Mouse (Mus musculus) CH12.LX (cell line): Measurements from ENCODE around the gene Dkk2. TPM values are rescaled to one million over a fixed set of nuclear protein-coding genes. Genes with fewer than 3 reads are reported as not detected.

Experiments used
- DNase-seq: peaks from one replicate; pipeline ENCODE4 v3.0.0-alpha.2; 2013; ENCODE audit errors: extremely low read depth
- H3K27ac ChIP-seq: 2 replicates; pipeline ENCODE4 v1.5.1; 2012; ENCODE audit warnings: low read depth, mild to moderate bottlenecking, control low read depth, moderate library complexity; ENCODE audit not compliant: insufficient read depth
- H3K27me3 ChIP-seq: replicated peaks from 2 replicates; pipeline ENCODE3; 2012; ENCODE audit warnings: inconsistent platforms
- H3K36me3 ChIP-seq, 2 experiments: replicated peaks in 1 of 2; 2 replicates each; pipeline versions ENCODE3 to v1.6.1; 2012; ENCODE audit warnings: inconsistent platforms in 1 of 2, low read length in 1 of 2, mild to moderate bottlenecking in 1 of 2, mixed read lengths in 1 of 2, moderate library complexity in 1 of 2; ENCODE audit not compliant: control insufficient read depth in 1 of 2, insufficient read depth in 1 of 2
- H3K4me1 ChIP-seq, 2 experiments: 2 replicates each; pipeline ENCODE4 v1.6.1; 2012; ENCODE audit warnings: inconsistent platforms in 1 of 2, moderate library complexity in 1 of 2; ENCODE audit not compliant: insufficient read depth in 2 of 2, control insufficient read depth in 1 of 2
- H3K4me2 ChIP-seq: 2 replicates; pipeline ENCODE4 v1.6.1; 2012; ENCODE audit warnings: low read depth, mild to moderate bottlenecking, control low read depth; ENCODE audit not compliant: poor library complexity, insufficient read depth, severe bottlenecking
- H3K4me3 ChIP-seq, 3 experiments: fragments of 150-350 bp in 1 of 3; sonication (generic) in 1 of 3; replicated peaks in 1 of 3; 2 replicates each; pipeline versions ENCODE3 to v1.5.1; 2011 to 2012; ENCODE audit warnings: low read depth in 2 of 3, low read length in 2 of 3, mild to moderate bottlenecking in 2 of 3, moderate library complexity in 2 of 3, control low read depth in 1 of 3, improper control_type of control experiment in 1 of 3, inconsistent platforms in 1 of 3, mixed read lengths in 1 of 3; ENCODE audit not compliant: poor library complexity in 1 of 3
- H3K79me2 ChIP-seq: replicated peaks from 2 replicates; pipeline ENCODE4 v1.6.1; 2012; ENCODE audit warnings: mild to moderate bottlenecking, moderate library complexity; ENCODE audit not compliant: control insufficient read depth, poor library complexity, insufficient read depth, severe bottlenecking; ENCODE audit errors: extremely low read depth
- H3K9ac ChIP-seq: 2 replicates; pipeline ENCODE4 v1.6.1; 2012; ENCODE audit warnings: low read depth, mild to moderate bottlenecking, control low read depth, moderate library complexity; ENCODE audit not compliant: insufficient read depth
- H3K9me3 ChIP-seq: replicated peaks from 2 replicates; pipeline ENCODE3; 2012; ENCODE audit warnings: low read length, inconsistent platforms, mixed read lengths
- CHD2 ChIP-seq: IDR thresholded peaks from 2 replicates; pipeline ENCODE4 v1.6.1; 2011; ENCODE audit warnings: low read length, improper control_type of control experiment
- CTCF ChIP-seq, 2 experiments: IDR thresholded peaks in 1 of 2; conservative IDR thresholded peaks in 1 of 2; 2 replicates each; pipeline ENCODE4 v1.5.1; 2011 to 2012; ENCODE audit warnings: low read depth in 2 of 2, low read length in 2 of 2, improper control_type of control experiment in 1 of 2, inconsistent platforms in 1 of 2, mild to moderate bottlenecking in 1 of 2, moderate library complexity in 1 of 2
- E2F4 ChIP-seq: IDR thresholded peaks from 2 replicates; pipeline ENCODE4 v1.6.1; 2011; ENCODE audit warnings: low read depth, low read length, improper control_type of control experiment; ENCODE audit not compliant: insufficient replicate concordance
- EP300 ChIP-seq: IDR thresholded peaks from 2 replicates; pipeline ENCODE4 v1.6.1; 2011; ENCODE audit warnings: low read length, improper control_type of control experiment
- HCFC1 ChIP-seq: IDR thresholded peaks from 2 replicates; pipeline ENCODE4 v1.6.1; 2012; ENCODE audit warnings: low read depth, mild to moderate bottlenecking, inconsistent platforms, low read length, improper control_type of control experiment
- IRF4 ChIP-seq: IDR thresholded peaks from 2 replicates; pipeline ENCODE4 v1.6.1; 2014; ENCODE audit warnings: low read depth, mild to moderate bottlenecking, inconsistent platforms, low read length, improper control_type of control experiment
- JUN ChIP-seq: IDR thresholded peaks from 2 replicates; pipeline ENCODE4 v1.6.1; 2011; ENCODE audit warnings: low read depth, mild to moderate bottlenecking, low read length, improper control_type of control experiment, moderate library complexity; ENCODE audit not compliant: insufficient read depth
- MAFK ChIP-seq: IDR thresholded peaks from 2 replicates; pipeline ENCODE4 v1.6.1; 2011; ENCODE audit warnings: low read length, improper control_type of control experiment; ENCODE audit not compliant: insufficient replicate concordance
- MAX ChIP-seq: IDR thresholded peaks from 2 replicates; pipeline ENCODE4 v1.6.1; 2011; ENCODE audit warnings: low read length, improper control_type of control experiment
- MEF2A ChIP-seq: IDR thresholded peaks from 2 replicates; pipeline ENCODE4 v1.6.1; 2014; ENCODE audit warnings: low read depth, mild to moderate bottlenecking, inconsistent platforms, low read length, improper control_type of control experiment, borderline replicate concordance
- MYC ChIP-seq: IDR thresholded peaks from 2 replicates; pipeline ENCODE4 v1.6.1; 2011; ENCODE audit warnings: low read depth, mild to moderate bottlenecking, improper control_type of control experiment, low read length
- NELFE ChIP-seq: IDR thresholded peaks from 2 replicates; pipeline ENCODE4 v1.6.1; 2011; ENCODE audit warnings: low read depth, low read length, improper control_type of control experiment
- POLR2AphosphoS2 ChIP-seq: IDR thresholded peaks from 2 replicates; pipeline ENCODE4 v1.6.1; 2011; ENCODE audit warnings: low read depth, low read length, improper control_type of control experiment
- RAD21 ChIP-seq: IDR thresholded peaks from 2 replicates; pipeline ENCODE4 v1.6.1; 2011; ENCODE audit warnings: low read depth, mild to moderate bottlenecking, low read length, improper control_type of control experiment, moderate library complexity
- RCOR1 ChIP-seq: conservative IDR thresholded peaks from 2 replicates; pipeline ENCODE4 v1.6.1; 2012; ENCODE audit warnings: low read depth, mild to moderate bottlenecking, inconsistent platforms, low read length, improper control_type of control experiment
- SIN3A ChIP-seq: IDR thresholded peaks from 2 replicates; pipeline ENCODE4 v1.6.1; 2012; ENCODE audit warnings: low read length, improper control_type of control experiment, inconsistent platforms
- SMC3 ChIP-seq: IDR thresholded peaks from 2 replicates; pipeline ENCODE4 v1.6.1; 2011; ENCODE audit warnings: low read depth, low read length, improper control_type of control experiment
- TCF12 ChIP-seq: IDR thresholded peaks from 2 replicates; pipeline ENCODE4 v1.6.1; 2014; ENCODE audit warnings: low read depth, mild to moderate bottlenecking, inconsistent platforms, low read length, improper control_type of control experiment
- USF1 ChIP-seq: IDR thresholded peaks from 2 replicates; pipeline ENCODE4 v1.6.1; 2014; ENCODE audit warnings: low read depth, mild to moderate bottlenecking, inconsistent platforms, low read length, improper control_type of control experiment
- USF2 ChIP-seq: conservative IDR thresholded peaks from 2 replicates; pipeline ENCODE4 v1.6.1; 2011; ENCODE audit warnings: low read depth, low read length, improper control_type of control experiment
- ZKSCAN1 ChIP-seq: IDR thresholded peaks from 2 replicates; pipeline ENCODE4 v1.6.1; 2012; ENCODE audit warnings: low read depth, inconsistent platforms, low read length, improper control_type of control experiment, borderline replicate concordance
- ZMIZ1 ChIP-seq: IDR thresholded peaks from 2 replicates; pipeline ENCODE4 v1.6.1; 2012; ENCODE audit warnings: low read depth, mild to moderate bottlenecking, inconsistent platforms, low read length, improper control_type of control experiment
- dilution Hi-C: fragments of 300-500 bp; cut with MboI; formaldehyde crosslinking; loops from 2 replicates; pipeline ENCODE4 v1.14.3; 2020; ENCODE audit warnings: low sequenced_read_pairs; ENCODE audit not compliant: extremely low pct_unique_long_range_greater_than_20kb, extremely low pct_ligation_motif_present
- in situ Hi-C: fragments of 300-500 bp; cut with MboI; formaldehyde crosslinking; loops from 3 replicates; pipeline ENCODE4 v1.14.3; 2019; ENCODE audit warnings: low sequenced_read_pairs, low pct_ligation_motif_present, low pct_unique_long_range_greater_than_20kb, mixed read lengths
- polyA plus RNA-seq: library from polyadenylated mRNA; unstranded; fragments of >175 nt; gene quantifications from 2 replicates; pipeline ENCODE4 v1.2.1, GENCODE M21; 2012; ENCODE audit warnings: low read depth; ENCODE audit not compliant: insufficient read length
- total RNA-seq, 2 experiments: library from RNA; depleted of rRNA; stranded (reverse); fragments of 300-350 nt in 1 of 2; fragments of >200 nt in 1 of 2; gene quantifications; 2 replicates each; pipeline ENCODE4 v1.2.3; 2012 to 2014

Gene Dkk2
- total and polyA plus RNA-seq, 3 experiments, result not detected

GRCm38 (mm10) chr3:132070949-132071348 lies 14.1 kb upstream of the Dkk2 start:
- no peaks in the 10 kb centered on the region for H3K79me2 ChIP-seq
- TF ChIP-seq CTCF (conservative IDR thresholded peaks at IDR 0.05 in 1 of 2, IDR thresholded peaks at IDR 0.05 in 1 of 2; ENCODE audit: low read depth in 2 of 2, low read length in 2 of 2), result peak; percentile 16 to 57; a peak in 2 of 4 replicates
- no peak for TF ChIP-seq HCFC1
- TF ChIP-seq SMC3, result peak; percentile 22; the same call in 1 of the 2 replicates
- no peak for TF ChIP-seq MEF2A
- TF ChIP-seq RAD21, result peak; percentile 51

GRCm38 (mm10) chr3:132084018-132084417 lies 1.1 kb upstream of the Dkk2 start:
- Histone ChIP-seq H3K27ac (no peak overlapping the region), H3K9ac (no peak overlapping the region), H3K4me1 (no peaks in the 10 kb centered on the region), H3K36me3 (no peaks in the 10 kb centered on the region), H3K4me2 (no peak overlapping the region), H3K4me3 (no peak overlapping the region), H3K79me2 (no peaks in the 10 kb centered on the region), H3K9me3 (no peaks in the 10 kb centered on the region), H3K27me3 (no peaks in the 10 kb centered on the region)
- peak; percentile 46 for TF ChIP-seq SMC3
- peak in 1 of 2 experiments; percentile 56; a peak in 2 of 4 replicates for TF ChIP-seq CTCF (conservative IDR thresholded peaks at IDR 0.05 in 1 of 2, IDR thresholded peaks at IDR 0.05 in 1 of 2; ENCODE audit: low read depth in 2 of 2, low read length in 2 of 2)
- TF ChIP-seq RAD21, result peak; percentile 21
- no peak for TF ChIP-seq USF2
- peak; percentile 8 for DNase-seq
- in situ Hi-C loops (no loop called here), dilution Hi-C loops (no loop called here)

More at GRCm38 (mm10) chr3:132070949-132071348, 14.1 kb upstream of the Dkk2 start:
- no peaks in the 10 kb centered on the region for H3K4me1 ChIP-seq
- H3K4me2 ChIP-seq, result no peak overlapping the region
- in situ Hi-C loops, result no loop called here
- peaks cover 2% of the 10 kb centered on the region for H3K9me3 ChIP-seq
- H3K9ac ChIP-seq, result no peak overlapping the region
- no peaks in the 10 kb centered on the region for H3K27me3 ChIP-seq
- H3K36me3 ChIP-seq, result no peaks in the 10 kb centered on the region
- no peak overlapping the region for H3K27ac ChIP-seq
- dilution Hi-C loops, result no loop called here
- no peak overlapping the region for H3K4me3 ChIP-seq
- peak; percentile 12 for DNase-seq

- TF ChIP-seq ZKSCAN1 (no peak), RAD21 (no peak), SIN3A (no peak), MAX (no peak), USF1 (no peak), TCF12 (no peak), ZMIZ1 (no peak), HCFC1 (no peak), CTCF (conservative IDR thresholded peaks at IDR 0.05 in 1 of 2, IDR thresholded peaks at IDR 0.05 in 1 of 2; ENCODE audit: low read depth in 2 of 2, low read length in 2 of 2) (no peak), MYC (no peak), E2F4 (no peak), MAFK (no peak), NELFE (no peak), JUN (no peak), EP300 (no peak), CHD2 (no peak), IRF4 (no peak), RCOR1 (no peak), POLR2AphosphoS2 (no peak)
- Histone ChIP-seq H3K9ac (no peak overlapping the region), H3K9me3 (no peaks in the 10 kb centered on the region), H3K4me2 (no peak overlapping the region), H3K79me2 (no peaks in the 10 kb centered on the region), H3K4me1 (no peaks in the 10 kb centered on the region), H3K27me3 (no peaks in the 10 kb centered on the region), H3K36me3 (no peaks in the 10 kb centered on the region), H3K27ac (no peak overlapping the region), H3K4me3 (no peak overlapping the region)
- DNase-seq, result no peak
- dilution Hi-C loops, result no loop called here
- in situ Hi-C loops, result no loop called here
These were observed 412 bp upstream of the Dkk2 start for GRCm38 (mm10) chr3:132084680-132085079.
